In genomic region chr10:45299509-45299908, GRCm38 (mm10) we compare ENCODE assay signal across 23 mouse cellular contexts. TPM values are rescaled to one million over a fixed set of nuclear protein-coding genes. Genes with fewer than 3 reads are reported as not detected.
"Had no signal": no experiment of that assay in that cellular context is flagged by ENCODE, and none has a peak within 500 bp of the region (broad histone marks: within the 10 kb centered on the region; RNA-seq: fewer than 3 reads in every experiment).

No protein-coding gene starts in this region.

- H3K4me2 ChIP-seq: lung, embryonic 15.5 days; midbrain, embryonic 11.5 days; midbrain, embryonic 13.5 days; midbrain, embryonic 15.5 days; neural tube, embryonic 13.5 days; neural tube, embryonic 15.5 days; stomach, embryonic 15.5 days had no signal

- H3K27me3 ChIP-seq: lung, embryonic 15.5 days; midbrain, embryonic 13.5 days; midbrain, embryonic 15.5 days; neural tube, embryonic 13.5 days; neural tube, embryonic 15.5 days; stomach, embryonic 15.5 days had no signal

- H3K27ac ChIP-seq: lung, embryonic 15.5 days; macrophage; midbrain, embryonic 13.5 days; midbrain, embryonic 15.5 days; neural tube, embryonic 13.5 days; neural tube, embryonic 15.5 days; stomach, embryonic 15.5 days; stomach, postnatal 0 days had no signal

- DNase-seq: liver, postnatal 0 days; lung, adult 2 months; lung, postnatal 14 days; lung, postnatal 36 days; retina, postnatal 1 day; right cerebral cortex, adult 18-20 months; right cerebral cortex, postnatal 25 days; right cerebral cortex, postnatal 4 days; thymus, adult 2 months; thymus, postnatal 25 days; thymus, postnatal 4 days had no signal

- H3K4me1 ChIP-seq: lung, embryonic 15.5 days; megakaryocyte, embryonic 14.5 days; midbrain, embryonic 13.5 days; midbrain, embryonic 15.5 days; stomach, embryonic 15.5 days had no signal

- H3K36me3 ChIP-seq: lung, embryonic 15.5 days; midbrain, embryonic 13.5 days; midbrain, embryonic 15.5 days; neural tube, embryonic 13.5 days; neural tube, embryonic 15.5 days; stomach, embryonic 15.5 days had no signal

- H3K9me3 ChIP-seq: lung, embryonic 15.5 days; megakaryocyte, embryonic 14.5 days; midbrain, embryonic 13.5 days; midbrain, embryonic 15.5 days; neural tube, embryonic 13.5 days; neural tube, embryonic 15.5 days; stomach, embryonic 15.5 days had no signal

- H3K4me3 ChIP-seq: lung, embryonic 15.5 days; megakaryocyte, embryonic 14.5 days; midbrain, embryonic 13.5 days; midbrain, embryonic 15.5 days; neural tube, embryonic 13.5 days; neural tube, embryonic 15.5 days; stomach, embryonic 15.5 days had no signal

RNA-seq across cellular contexts. Expression of gene Bves, which starts 36.1 kb away (rescaled TPM):
- total RNA-seq: megakaryocyte progenitor cell, adult 5-6 weeks; monocyte, adult 5-6 weeks had no signal
- polyA plus RNA-seq: macrophage had no signal
